Mouse (Mus musculus) testis, adult 2 months (tissue): ENCODE data around the gene Zbtb22.

ENCODE experiments used
- CTCF ChIP-seq: fragments of 200-500 bp; IDR thresholded peaks from 2 replicates; pipeline ENCODE4 v1.5.1; 2012; ENCODE audit warnings: low read depth, mild to moderate bottlenecking, inconsistent platforms, low read length, moderate library complexity; ENCODE audit not compliant: control insufficient read depth, insufficient read depth, insufficient replicate concordance
- POLR2A ChIP-seq: fragments of 200-500 bp; IDR thresholded peaks from 2 replicates; pipeline ENCODE4 v1.6.1; 2012; ENCODE audit warnings: low read depth, mild to moderate bottlenecking, inconsistent platforms, low read length, moderate library complexity; ENCODE audit not compliant: control insufficient read depth

DNA sequence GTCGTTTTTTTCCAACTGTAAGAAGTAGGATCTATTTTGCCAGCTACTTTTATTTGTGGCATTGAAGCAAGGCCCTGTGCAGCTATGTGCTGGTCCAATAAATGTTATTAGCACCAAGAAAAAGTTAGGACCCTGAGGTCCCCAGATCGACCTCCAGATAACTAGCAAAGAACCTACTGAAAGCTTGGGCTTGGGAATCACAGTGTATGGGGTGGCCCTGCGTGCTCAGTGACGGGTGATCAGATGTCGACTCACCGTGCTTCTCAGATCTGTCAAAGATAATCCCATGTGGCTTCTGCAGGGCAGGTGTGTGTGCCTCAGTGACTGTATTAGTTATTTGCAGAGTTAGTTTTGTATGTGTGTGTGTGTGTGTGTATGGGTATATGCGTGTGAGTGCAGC is 5.7 kb downstream of the Zbtb22 start:
- TF ChIP-seq CTCF (no peak), POLR2A (no peak)
